Mouse (Mus musculus) granulocyte monocyte progenitor cell, adult 5-6 weeks (primary cell): Measurements from ENCODE around the gene Stxbp1. TPM values are rescaled to one million over a fixed set of nuclear protein-coding genes. Genes with fewer than 3 reads are reported as not detected.

Source experiments
- ATAC-seq: replicated peaks from 2 replicates; pipeline ENCODE4 v1.8.0; 2016; ENCODE audit warnings: mild to moderate bottlenecking, moderate TSS enrichment, inconsistent platforms; ENCODE audit not compliant: poor library complexity, severe bottlenecking
- total RNA-seq, 2 experiments: library from RNA; stranded (forward) in 1 of 2; stranded (reverse) in 1 of 2; fragments of 200-712, 200-1000 nt in 1 of 2; fragments of >200 nt in 1 of 2; fragmentation: Nextera tagmentation in 1 of 2; gene quantifications; 2 replicates each; pipeline ENCODE4 v1.2.3; 2014 to 2017

Stxbp1 gene
- total RNA-seq (2014; fragmentation: Nextera tagmentation) (3.5 and 6.3 TPM in 2 replicates), total RNA-seq (2017) (1.3 and 1.6 TPM in 2 replicates)

DNA sequence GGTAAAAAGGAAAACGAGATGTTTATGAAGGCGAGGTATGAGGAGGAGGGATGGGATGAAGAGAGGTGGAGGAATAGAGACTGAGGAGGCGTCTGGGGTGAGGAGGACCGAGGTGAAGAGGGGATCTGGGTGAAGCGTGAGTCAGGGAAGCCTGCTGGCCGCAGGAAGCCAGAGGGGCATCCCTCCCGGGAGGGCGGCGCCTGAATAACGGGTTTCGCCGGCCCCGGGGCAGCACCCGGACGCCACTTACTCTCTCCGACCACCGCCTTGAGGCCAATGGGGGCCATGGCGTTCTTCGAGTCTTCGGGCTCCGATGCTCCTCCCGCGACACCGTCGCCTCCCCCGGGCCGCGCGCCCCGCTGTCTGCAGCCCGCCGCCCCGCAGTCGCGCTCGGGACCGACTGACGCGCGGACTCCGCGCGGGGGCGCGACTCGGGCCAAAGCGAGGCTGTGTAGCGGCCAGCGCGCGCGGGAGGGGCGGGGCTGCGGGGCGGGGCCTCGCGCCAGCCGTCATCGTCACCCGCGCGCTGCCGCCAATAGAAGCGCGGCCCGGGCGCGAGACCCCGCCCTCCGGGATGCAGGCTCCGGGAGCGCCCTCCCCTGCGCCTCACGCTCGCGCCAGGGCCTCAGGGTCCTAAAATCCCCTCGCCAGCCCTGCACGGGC lies at the start of gene Stxbp1:
Gene Stxbp1 (minus strand): TSS at position 441 of the 663 bp plus-strand sequence.
- ATAC-seq, result peak; percentile 94

DNA sequence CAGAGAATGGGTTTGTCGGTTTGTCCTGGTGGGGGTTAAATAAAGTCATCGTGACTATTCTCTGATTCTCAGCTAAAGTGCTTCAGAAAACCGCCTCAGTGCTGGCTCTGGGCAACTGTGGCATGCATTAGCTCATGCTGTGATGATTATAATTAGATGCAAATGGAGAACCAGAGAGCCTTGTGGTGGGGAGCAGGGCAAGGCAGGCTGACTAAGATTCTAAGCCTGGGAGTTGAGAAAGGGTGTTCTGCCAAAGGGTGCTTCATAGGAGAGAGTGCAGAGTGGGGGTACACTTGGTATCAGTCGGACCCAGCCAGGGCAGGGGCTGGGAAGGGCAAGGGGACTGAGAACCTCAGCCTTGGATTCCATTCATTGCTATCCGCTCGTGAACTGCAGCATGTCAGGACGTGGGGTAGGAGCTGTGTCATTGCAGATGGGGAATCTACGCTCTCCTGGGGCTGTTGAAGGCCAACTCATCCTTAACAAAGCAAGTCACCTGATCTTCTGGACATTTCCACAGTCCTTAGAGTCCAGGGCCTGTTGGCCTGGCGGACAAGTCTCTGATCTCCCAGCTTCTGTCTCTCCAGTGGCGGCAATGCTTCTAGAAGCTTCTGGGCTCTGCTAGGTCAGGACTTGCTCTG lies 49.6 kb upstream of the Stxbp1 start:
- 0 out of 2 replicates have a peak, but pooled peaks have one; percentile 24 for ATAC-seq

DNA sequence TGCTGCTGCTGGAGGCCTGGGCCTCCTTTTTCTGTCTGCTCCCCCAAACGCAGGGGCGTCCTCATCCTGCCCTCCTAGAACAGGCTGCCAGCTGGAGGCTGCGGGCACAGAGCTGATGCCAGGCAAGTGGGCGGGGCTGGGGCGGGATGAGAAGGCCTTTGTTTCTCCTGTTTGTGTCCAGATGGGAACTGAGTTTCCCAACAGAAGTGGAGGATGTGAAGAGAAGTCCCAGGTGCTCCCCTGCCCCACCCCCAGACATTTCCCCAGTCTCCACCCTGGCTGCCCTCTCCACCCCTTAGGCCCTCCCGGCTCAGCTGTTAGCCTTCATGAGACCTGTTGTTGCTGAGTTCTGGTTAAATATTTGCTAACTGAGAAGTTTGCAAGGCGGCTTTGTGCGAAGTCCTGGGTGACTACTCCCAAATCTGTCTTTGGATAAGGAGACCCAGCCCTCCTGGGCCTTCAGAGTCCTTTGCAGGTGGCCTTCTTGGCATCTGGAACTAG lies 48.6 kb upstream of the Stxbp1 start:
- no peak for ATAC-seq

DNA sequence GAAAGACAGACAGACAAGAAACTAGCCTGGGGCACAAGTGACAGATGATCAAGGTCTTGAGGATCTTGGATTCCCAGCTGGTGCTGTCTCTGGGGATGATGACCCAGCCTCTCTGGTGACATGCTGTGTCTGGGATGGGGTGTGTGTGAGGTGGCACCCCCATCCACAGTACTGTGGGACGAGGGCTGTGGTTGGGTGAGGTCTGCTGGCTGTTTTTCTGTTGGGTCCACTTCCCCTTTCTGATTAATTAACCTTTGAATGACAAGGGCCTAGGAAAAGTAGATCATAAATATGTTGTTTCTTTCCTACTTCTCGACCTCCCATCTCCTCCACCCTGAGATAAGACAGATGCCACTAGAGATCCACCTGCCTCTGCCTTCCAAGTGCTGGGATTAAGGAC lies 47.1 kb upstream of the Stxbp1 start:
- ATAC-seq, result peak; percentile 82

DNA sequence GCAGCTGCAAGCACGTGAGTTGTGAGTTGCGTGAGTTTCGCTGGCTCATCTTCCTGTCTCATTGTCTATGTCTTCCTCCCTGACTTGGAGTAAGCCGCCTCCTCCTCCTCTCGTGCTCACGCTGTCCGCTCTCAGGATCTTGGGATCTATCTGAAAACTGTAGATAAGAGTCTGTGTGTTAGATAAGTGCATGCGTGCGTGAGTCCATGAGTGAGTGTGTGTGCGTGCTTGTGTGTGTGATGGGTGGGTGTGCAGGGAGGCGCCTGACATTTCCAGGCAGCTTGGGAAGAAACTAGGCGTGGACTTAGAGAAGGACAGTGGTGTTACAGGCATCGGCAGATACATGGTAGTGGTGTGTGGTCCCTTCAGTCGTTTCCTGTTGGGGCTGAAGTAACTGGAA lies 45.4 kb upstream of the Stxbp1 start:
- no peak for ATAC-seq

DNA sequence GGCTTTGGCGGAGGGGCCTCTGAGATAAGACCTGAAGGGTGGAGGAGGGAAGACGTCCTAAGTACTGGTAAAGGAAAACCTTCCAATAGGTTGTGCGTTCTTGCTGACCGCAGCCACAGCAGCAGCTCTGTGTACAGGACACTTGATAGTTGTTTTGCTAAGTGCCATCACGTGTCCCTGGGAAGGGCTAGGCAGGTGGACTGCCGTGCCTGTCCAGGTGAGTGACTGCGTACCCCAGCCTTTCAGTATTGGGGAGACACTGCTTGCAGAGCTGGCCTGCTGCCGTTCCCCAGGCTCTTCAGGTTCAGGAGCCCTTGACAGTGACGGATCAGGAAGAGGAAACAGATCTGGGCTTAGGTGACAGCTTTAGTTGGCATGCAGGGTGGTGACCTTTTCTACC lies 44.2 kb upstream of the Stxbp1 start:
- no peak for ATAC-seq

DNA sequence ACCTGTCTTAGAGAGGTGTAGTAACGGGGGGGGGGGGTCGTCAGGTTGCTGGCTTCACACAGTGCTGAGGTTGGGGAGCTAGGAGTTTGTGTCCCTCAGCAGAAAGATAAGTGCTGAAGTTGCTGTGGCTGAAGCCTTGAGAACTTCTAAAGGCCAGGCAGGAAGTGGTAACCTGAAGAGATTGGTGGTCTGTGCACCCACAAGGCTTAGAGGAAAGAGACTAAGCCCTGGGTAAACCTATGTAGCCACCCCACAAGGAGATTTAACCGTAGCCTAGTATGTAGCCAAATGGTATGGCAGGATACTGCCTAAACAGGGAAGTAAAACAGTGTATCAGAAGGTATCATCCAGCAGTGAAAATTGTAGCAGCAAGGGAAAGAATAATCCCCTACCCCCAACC lies 43.2 kb upstream of the Stxbp1 start:
- ATAC-seq, result peak; percentile 30; the same call in 1 of the 2 replicates

DNA sequence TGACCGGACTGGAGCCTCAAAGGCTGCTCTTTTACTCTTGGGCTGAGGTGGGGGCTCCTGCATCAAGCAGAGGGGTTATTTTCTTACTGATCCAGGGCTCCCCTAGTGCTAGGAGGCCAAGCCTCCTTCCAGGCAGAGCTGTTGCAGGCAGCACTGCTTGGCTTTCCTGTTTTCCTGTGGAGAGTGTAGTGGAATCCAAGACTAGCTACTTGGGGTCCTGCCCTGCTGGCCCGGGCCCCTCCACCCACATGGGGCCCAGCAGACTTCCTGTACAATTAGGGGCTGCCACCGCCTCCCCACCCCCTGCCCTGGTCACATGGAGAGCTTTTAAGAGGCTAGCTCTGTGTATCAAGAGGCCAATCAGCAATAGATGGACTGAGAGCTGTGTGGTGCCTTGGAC lies 41.5 kb upstream of the Stxbp1 start:
- no peak for ATAC-seq

DNA sequence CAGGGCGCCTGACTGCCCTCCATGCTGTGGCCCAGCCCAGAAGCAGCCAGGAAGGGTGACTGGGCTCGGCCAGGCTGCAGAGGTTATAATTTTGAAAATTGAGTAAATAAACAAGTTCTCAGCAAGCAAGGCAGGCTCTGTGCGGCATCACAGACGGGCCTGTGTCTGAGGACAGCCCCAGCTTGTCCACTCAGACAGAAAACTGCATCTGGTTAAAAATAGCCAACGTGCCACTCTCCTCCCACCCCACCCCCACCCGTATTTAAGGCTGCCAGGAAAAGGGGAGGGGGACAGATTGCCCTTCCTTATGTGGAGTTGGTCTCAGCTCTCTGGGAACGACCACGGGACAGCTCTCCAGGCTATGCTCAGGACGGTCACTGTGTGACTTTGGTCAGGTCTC lies 41.0 kb upstream of the Stxbp1 start:
- ATAC-seq, result no peak

DNA sequence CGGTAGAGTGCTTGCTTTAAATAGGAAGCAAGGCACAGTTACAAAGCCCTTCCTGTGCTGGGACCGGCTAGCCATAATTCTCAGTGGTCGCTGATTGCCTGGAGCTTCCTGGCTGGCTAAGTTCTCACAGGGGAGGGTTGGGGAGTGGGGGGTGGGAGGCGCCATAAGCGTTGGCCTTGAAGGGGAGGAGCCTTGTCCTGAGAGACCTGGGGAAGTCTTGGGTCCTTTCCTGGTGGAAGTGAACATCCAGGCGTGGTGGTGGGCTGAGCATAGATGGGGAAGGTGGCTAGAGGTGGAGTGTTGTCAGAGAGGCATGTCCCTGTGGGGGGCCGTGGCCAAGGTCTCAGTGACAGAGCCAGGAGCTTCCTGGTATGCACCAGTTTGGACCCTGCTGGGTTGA lies 37.7 kb upstream of the Stxbp1 start:
- ATAC-seq, result peak; percentile 31

DNA sequence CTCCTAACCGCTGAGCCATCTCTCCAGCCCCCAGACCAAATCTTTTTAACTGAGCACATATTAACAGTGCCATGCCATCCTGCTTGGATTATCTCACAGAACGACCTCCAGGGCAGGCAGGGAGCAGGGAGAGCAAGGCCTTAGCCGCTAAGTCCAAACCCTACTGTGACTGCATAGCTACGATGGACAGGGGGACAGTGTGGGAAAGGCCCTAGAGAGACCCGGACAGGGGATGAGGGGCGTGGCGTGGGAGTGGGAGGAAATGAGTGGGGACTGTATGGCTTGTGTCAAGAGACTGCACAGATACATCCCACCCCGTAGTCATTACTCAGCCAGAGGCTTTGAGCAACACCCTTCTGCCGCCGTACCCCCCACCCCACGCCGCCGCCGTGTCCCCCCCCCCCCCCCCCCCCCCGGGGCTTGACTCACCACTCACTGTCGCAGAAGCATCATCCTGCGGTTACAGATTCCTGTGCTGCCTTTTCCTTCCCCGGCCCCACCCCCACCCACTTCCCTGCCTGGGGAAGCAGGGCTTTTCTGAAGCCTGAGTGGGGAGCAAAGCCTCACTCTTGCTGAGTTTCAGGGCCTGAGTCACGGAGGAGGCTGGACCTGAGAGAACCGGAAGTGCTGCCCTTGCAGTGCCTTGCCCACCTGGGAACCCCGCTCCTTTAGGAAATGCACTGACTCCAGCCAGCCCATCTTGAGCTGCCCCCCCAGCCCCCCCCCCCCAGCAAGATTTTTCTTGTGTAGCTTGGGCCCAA lies 35.4 kb upstream of the Stxbp1 start:
- peak; percentile 67 for ATAC-seq

DNA sequence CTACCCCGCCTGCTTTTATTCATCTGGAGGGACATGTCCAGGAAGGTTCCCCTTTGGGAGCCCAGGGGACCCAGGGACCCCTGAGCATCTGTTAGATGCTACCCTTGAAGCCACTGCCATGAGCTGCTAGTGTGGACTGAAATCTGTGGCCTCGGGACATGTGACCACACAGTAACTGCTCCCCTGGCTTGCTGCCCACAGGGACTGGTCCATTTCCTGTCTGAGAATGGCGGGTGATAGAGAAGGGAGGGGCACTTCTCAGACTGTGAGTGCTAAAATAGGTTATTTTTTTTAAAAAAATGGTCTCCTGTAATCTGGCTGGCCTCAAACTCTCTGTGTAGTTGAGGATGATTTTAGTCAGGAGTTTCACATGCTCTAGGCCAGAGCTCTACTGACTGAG lies 34.7 kb upstream of the Stxbp1 start:
- peak; percentile 39 for ATAC-seq

DNA sequence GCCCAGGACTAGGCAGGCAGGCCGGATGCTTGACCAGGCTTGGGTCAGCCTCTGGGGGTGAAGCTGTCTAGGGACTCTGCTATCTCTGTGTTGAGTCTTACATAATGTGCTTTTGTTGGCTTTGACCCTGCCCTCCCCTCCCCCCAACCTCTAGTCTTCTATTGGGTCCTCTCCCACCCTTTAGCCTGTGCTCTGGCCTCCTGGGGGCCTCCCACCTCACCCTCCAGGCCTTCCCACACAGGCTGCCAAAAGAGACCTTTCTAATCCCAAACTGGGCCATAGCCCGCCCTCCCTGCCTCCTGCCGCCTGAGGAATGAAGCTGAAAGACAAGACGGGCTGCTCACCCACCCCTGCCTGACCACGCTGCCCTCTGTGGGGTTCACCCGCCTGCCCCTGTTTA lies 34.0 kb upstream of the Stxbp1 start:
- no peak for ATAC-seq

DNA sequence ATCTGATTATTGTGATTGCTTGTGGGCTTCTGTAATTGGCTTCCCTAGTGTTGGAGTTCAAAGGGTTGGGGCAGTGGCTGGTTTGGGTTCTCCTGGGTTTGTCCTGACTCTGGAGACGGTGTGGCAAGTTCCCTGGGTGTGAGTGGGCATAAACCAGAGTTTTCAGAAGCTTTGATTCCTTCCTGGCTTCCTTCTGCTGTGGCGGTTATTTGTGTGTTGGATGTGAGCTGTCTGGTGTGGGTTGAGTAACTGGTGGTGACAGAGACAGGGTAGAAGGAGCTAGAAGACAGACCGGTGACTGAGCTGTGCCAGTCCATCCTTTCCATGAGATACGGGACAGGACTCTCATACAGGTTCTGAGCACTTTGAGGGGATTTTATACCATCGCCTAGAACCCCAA lies 32.5 kb upstream of the Stxbp1 start:
- no peak; the same call in 1 of the 2 replicates for ATAC-seq

DNA sequence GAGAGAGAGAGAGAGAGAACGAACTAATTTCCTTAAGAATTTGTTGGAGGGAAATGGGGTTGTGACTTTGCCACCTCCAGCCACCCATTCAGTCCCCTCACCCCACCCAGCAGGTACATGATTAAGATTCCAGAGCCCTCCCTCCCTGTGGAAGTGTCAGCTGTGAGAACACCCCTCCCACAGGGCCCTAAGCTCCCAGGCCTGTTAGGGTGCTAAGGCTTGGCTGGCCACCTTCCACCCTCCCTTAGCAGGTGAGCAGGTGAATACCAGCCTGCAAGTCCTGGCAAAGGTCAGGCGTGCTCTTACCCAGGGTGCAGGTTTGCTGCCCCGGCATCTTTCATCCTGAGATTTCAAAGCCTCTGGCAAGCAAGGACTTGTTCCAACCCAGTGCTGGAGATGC lies 31.4 kb upstream of the Stxbp1 start:
- ATAC-seq, result no peak

DNA sequence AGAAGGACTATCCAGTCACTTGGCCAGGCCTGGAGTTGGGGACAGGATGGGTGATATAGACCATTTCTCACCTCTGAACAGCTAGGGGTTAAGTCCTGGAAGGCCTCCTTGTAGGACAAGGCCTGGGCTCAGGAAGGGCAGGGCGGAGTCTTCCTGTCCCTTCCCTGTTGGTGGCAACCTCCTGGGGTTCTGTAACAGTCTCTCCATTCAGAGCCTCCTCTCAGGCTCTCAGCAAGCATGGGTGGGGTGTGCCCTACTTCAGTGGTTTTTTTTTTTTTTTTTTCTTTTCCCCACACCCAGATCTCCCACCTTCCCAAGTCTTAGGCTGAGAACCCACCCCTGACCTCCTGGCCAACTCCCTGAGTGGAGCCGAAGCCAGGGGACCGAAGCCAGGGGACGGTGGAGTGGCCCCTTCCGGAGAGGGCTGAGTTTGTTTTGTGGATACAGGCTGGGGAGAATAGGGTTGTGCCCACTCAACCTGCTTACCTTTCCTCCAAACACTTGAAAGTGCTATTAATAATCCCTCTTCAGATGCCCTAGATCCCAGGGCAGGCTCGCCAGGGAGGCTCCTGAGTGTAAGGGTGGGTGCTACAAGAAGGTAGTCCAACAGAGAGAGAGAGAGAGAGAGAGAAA lies 30.8 kb upstream of the Stxbp1 start:
- no peak for ATAC-seq

DNA sequence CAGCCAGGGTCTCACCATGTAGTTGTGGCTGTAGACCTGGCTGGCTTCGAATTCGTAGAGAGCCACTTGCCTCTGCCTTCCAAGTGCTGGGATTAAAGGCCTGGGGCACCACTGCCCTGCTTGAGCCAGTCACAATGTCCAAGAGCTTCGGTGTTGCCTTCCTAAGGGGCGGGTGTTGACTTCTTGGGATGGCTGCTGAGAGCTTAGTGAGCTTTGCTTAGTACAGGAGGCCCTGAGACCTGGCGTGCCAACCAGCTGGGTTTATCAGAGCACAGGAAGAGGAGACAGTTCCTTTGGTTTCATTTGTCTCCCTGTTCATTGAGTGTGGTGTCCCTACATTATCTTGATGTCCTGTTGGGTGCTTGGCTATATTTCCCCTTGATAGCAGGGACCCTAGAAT lies 30.3 kb upstream of the Stxbp1 start:
- ATAC-seq, result no peak

DNA sequence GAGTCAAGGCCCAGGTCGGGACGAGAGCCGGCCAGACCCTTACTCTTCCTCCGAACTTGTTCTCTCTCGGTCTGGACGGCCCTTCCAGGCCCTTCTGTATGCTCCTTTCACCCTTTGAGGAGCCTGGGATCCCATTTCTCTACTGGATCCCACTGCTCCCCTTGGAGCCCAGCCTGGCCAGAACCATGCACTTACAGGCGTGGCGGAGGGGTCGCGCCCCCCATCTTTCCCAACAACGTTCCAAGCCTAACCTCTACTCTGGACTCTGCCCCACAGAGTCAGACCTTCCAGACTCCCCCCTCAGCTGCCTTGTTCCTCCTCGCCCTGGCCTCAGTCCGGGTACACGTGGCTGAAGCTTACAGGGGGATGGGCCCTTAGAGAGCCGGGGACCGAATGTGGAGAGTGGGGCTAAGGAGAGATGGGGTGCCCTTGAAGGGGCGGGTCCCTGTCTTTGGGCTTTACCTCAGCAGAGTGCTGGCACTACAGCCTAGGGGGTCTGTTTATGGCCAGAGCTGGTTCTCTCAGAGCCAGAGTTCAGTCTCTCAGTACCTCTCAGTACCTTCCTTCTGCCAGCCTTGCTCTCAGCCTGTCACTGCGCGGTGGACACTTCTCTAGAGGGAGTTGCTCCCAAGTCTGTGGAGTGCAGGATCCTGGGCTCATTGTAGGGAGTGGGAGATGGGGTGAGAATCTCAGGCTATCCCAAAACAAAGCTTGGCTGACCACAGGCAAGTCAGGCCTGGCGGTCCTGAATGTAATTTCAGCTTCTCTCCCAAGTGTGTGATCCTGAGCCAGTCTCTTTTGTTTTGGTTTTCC lies 29.7 kb upstream of the Stxbp1 start:
- ATAC-seq, result peak; percentile 16; the same call in 1 of the 2 replicates

DNA sequence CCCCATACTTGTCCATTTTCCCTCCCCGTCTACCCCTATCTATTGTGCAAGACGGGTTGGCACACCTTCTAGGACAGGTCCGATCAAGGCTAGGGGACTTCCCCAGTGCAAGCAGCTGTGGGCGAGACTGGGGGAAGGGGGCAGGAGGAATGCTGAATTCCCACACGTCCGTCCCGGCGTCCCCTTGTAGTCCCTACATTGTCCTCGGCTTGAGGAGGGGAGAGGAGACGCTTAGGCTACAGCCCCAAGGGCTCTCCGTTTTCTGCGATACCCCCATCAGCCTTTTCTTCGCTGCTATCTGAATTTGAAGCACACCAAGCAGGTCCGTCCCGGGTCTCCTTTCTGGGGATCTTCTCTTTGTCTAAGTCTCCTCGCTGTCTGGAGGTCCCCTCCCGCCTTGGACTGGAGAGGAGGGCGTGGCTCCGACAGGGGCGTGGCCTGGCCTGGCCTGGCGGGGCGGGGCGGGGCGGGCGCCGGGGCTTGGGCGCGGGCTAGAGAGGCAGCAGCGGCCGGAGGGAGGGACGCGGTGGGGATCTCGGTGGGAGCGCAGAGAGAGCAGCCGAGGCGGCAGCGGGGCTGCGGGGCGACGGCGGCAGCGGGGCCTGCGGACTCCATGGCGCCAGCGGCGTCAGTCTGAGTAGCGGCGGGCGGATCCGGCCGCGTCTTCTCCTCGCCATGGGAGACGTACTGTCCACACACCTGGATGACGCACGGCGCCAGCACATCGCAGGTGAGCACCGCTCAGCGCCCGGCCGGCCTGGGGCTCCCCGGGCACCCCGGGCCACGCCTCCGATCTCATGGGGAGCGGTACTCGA lies 28.8 kb upstream of the Stxbp1 start, which contains the start of gene Fam129b:
Gene Fam129b (plus strand): TSS at position 440 of the 815 bp plus-strand sequence.
- peak; percentile 64 for ATAC-seq
